Mouse (Mus musculus): Measurements from ENCODE around the gene Rnf31. TPM values are rescaled to one million over a fixed set of nuclear protein-coding genes. Genes with fewer than 3 reads are reported as not detected.

Rnf31 gene
- polyA plus RNA-seq, 1 experiment from 2014 or later: 15.7 TPM

DNA sequence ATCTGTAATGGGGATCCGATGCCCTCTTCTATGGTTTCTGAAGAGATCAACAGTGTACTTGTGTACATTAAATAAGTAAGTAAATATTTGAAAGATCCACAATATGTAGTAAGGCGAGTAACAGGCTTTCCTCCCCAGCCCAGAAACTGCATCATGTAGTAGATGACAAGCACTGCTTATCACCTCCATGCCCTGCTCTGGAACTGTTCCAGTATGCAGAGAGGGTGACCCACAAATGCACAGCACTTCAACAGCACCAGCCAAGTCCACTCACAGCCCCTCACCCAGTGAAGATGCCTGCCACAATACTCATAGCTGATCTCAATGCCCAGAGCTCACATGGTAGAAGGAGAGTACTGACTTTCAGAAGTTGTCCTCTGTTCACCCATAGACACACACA, 20.9 kb upstream of the Rnf31 start:
- Histone ChIP-seq H3K4me2 (ENCODE audit: low read depth, low read length) (no peak overlapping the region), H3K9ac (ENCODE audit: low read length) (no peak overlapping the region), H3K36me3 (ENCODE audit: control insufficient read depth, insufficient read depth) (peaks cover 30% of the 10 kb centered on the region), H3K4me3 (ENCODE audit: low read length) (no peak overlapping the region), H3K27me3 (ENCODE audit: control insufficient read depth, insufficient read depth, low read length) (no peaks in the 10 kb centered on the region), H3K4me1 (ENCODE audit: control insufficient read depth, insufficient read depth, low read length) (peaks cover 7% of the 10 kb centered on the region; the same call in 1 of the 2 replicates), H3K27ac (ENCODE audit: low read length) (peak overlapping the region; percentile 37; the same call in 1 of the 2 replicates), H3K9me3 (replicated peaks; ENCODE audit: control insufficient read depth, low read length) (no peaks in the 10 kb centered on the region)
- 68% methylated on average over 2 of the region's 2 CpGs for WGBS
- ATAC-seq (replicated peaks; ENCODE audit: extremely low read depth, insufficient read depth, low FRiP score): no peak

- no peak overlapping the region for H3K4me3 ChIP-seq (ENCODE audit: low read length)
- no peaks in the 10 kb centered on the region for H3K27me3 ChIP-seq (ENCODE audit: control insufficient read depth, insufficient read depth, low read length)
- H3K9me3 ChIP-seq (replicated peaks; ENCODE audit: control insufficient read depth, low read length): no peaks in the 10 kb centered on the region
- ATAC-seq (replicated peaks; ENCODE audit: extremely low read depth, insufficient read depth, low FRiP score): no peak
- no peak overlapping the region for H3K27ac ChIP-seq (ENCODE audit: low read length)
- H3K9ac ChIP-seq (ENCODE audit: low read length): no peak overlapping the region
- peaks cover 9% of the 10 kb centered on the region for H3K4me1 ChIP-seq (ENCODE audit: control insufficient read depth, insufficient read depth, low read length)
- H3K36me3 ChIP-seq (ENCODE audit: control insufficient read depth, insufficient read depth): peaks cover 19% of the 10 kb centered on the region
- no peak overlapping the region for H3K4me2 ChIP-seq (ENCODE audit: low read depth, low read length)
These were observed 19.7 kb upstream of the Rnf31 start for GRCm38 (mm10) chr14:55571760-55572159.

- ATAC-seq (replicated peaks; ENCODE audit: extremely low read depth, insufficient read depth, low FRiP score): peak; percentile 74
- no peaks in the 10 kb centered on the region for H3K9me3 ChIP-seq (replicated peaks; ENCODE audit: control insufficient read depth, low read length)
- peak within 1 kb of the TSS; percentile 54 for H3K4me3 ChIP-seq (ENCODE audit: low read length)
- no peaks in the 10 kb centered on the region for H3K27me3 ChIP-seq (ENCODE audit: control insufficient read depth, insufficient read depth, low read length)
- peak within 1 kb of the TSS; percentile 72 for H3K4me2 ChIP-seq (ENCODE audit: low read depth, low read length)
- peaks cover 24% of the 10 kb centered on the region for H3K4me1 ChIP-seq (ENCODE audit: control insufficient read depth, insufficient read depth, low read length)
- H3K36me3 ChIP-seq (ENCODE audit: control insufficient read depth, insufficient read depth): 0 out of 2 replicates have a peak, but pooled peaks cover 2% of the 10 kb centered on the region
- peak within 1 kb of the TSS; percentile 99 for H3K27ac ChIP-seq (ENCODE audit: low read length)
- H3K9ac ChIP-seq (ENCODE audit: low read length): peak within 1 kb of the TSS; percentile 79
- WGBS: 31% methylated on average over 8 of the region's 8 CpGs
These were observed 16.2 kb upstream of the Rnf31 start, which contains the start of gene Fitm1 for GRCm38 (mm10) chr14:55575302-55575701. TSS of gene Fitm1 (plus strand) at chr14:55575617.

- Histone ChIP-seq H3K27me3 (ENCODE audit: control insufficient read depth, insufficient read depth, low read length) (no peaks in the 10 kb centered on the region), H3K4me2 (ENCODE audit: low read depth, low read length) (peak overlapping the region; percentile 72), H3K9me3 (replicated peaks; ENCODE audit: control insufficient read depth, low read length) (no peaks in the 10 kb centered on the region), H3K9ac (ENCODE audit: low read length) (peak overlapping the region; percentile 79), H3K4me3 (ENCODE audit: low read length) (peak overlapping the region; percentile 54), H3K4me1 (ENCODE audit: control insufficient read depth, insufficient read depth, low read length) (peaks cover 24% of the 10 kb centered on the region), H3K36me3 (ENCODE audit: control insufficient read depth, insufficient read depth) (peaks cover 4% of the 10 kb centered on the region; the same call in 1 of the 2 replicates), H3K27ac (ENCODE audit: low read length) (peak overlapping the region; percentile 99)
- peak; percentile 35; the same call in 1 of the 2 replicates for ATAC-seq (replicated peaks; ENCODE audit: extremely low read depth, insufficient read depth, low FRiP score)
- WGBS: 32% methylated on average over 13 of the region's 13 CpGs
These were observed 15.8 kb upstream of the Rnf31 start for GRCm38 (mm10) chr14:55575711-55576110.

DNA sequence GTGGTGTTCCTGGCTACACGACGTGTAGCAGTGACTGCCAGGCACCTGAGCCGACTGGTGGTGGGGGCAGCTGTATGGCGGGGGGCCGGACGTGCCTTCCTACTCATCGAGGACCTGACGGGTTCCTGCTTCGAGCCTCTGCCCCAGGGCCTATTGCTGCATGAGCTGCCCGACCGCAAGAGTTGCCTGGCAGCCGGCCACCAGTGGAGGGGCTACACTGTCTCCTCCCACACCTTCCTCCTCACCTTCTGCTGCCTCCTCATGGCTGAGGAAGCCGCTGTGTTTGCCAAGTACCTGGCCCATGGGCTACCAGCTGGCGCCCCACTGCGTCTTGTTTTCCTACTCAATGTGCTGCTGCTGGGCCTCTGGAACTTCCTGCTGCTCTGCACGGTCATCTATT, 15.1 kb upstream of the Rnf31 start:
- no peaks in the 10 kb centered on the region for H3K9me3 ChIP-seq (replicated peaks; ENCODE audit: control insufficient read depth, low read length)
- peak overlapping the region; percentile 54 for H3K4me3 ChIP-seq (ENCODE audit: low read length)
- H3K27ac ChIP-seq (ENCODE audit: low read length): peak overlapping the region; percentile 99
- H3K4me1 ChIP-seq (ENCODE audit: control insufficient read depth, insufficient read depth, low read length): peaks cover 24% of the 10 kb centered on the region
- H3K27me3 ChIP-seq (ENCODE audit: control insufficient read depth, insufficient read depth, low read length): no peaks in the 10 kb centered on the region
- ATAC-seq (replicated peaks; ENCODE audit: extremely low read depth, insufficient read depth, low FRiP score): no peak
- H3K36me3 ChIP-seq (ENCODE audit: control insufficient read depth, insufficient read depth): peaks cover 8% of the 10 kb centered on the region
- peak overlapping the region; percentile 79 for H3K9ac ChIP-seq (ENCODE audit: low read length)
- peak overlapping the region; percentile 72 for H3K4me2 ChIP-seq (ENCODE audit: low read depth, low read length)
- 57% methylated on average over 16 of the region's 16 CpGs for WGBS

DNA sequence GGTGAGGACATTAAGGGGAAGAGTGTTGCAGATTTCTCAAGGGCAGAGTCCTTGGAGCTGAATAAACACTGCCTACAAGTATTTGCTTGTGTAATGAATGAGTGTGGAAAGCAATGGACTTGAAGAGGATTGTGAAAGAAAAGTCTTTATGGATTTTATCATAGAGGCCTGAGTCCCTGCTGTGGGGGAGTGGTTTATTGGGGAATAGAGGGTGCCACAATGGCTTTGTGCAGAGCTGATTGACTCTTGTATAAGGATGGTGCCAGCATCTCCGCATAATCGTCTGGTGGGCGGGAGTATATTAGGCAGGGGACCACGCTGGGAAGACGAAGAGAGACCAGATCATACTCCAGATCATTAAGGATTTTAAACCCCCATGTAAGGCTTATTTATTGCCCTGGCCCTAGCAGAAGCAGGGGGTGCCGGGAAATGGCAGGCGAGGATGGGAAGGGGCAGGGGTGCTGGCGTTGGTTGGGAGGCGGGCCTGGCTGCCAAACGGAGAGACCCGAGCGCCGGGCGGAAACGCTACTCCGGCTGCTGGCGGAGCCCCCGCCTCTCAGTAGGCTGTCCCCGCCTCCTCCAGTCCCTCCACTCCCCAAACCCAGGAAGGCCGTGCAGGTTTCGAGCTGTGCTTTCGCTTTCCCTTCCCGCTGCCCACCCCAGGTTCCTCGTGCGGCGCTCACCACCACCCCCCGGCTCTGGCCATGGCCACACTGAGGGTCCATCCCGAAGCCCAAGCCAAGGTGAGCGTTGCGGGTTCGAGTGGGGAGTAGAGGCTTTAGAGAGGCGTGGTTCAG, 13.4 kb upstream of the Rnf31 start, which contains the start of gene Psme1:
Gene Psme1, plus strand, starts transcription at position 253 of the 797 bp plus-strand sequence.
- H3K9ac ChIP-seq (ENCODE audit: low read length): peak within 1 kb of the TSS; percentile 86
- peak within 1 kb of the TSS; percentile 99 for H3K27ac ChIP-seq (ENCODE audit: low read length)
- no peaks in the 10 kb centered on the region for H3K9me3 ChIP-seq (replicated peaks; ENCODE audit: control insufficient read depth, low read length)
- under 1% methylated on average over 32 of the region's 32 CpGs for WGBS
- H3K4me3 ChIP-seq (ENCODE audit: low read length): peak within 1 kb of the TSS; percentile 76
- peaks cover 14% of the 10 kb centered on the region for H3K36me3 ChIP-seq (ENCODE audit: control insufficient read depth, insufficient read depth)
- ATAC-seq (replicated peaks; ENCODE audit: extremely low read depth, insufficient read depth, low FRiP score): peak; percentile 82
- H3K4me1 ChIP-seq (ENCODE audit: control insufficient read depth, insufficient read depth, low read length): peaks cover 24% of the 10 kb centered on the region
- no peaks in the 10 kb centered on the region for H3K27me3 ChIP-seq (ENCODE audit: control insufficient read depth, insufficient read depth, low read length)
- H3K4me2 ChIP-seq (ENCODE audit: low read depth, low read length): peak within 1 kb of the TSS; percentile 65

DNA sequence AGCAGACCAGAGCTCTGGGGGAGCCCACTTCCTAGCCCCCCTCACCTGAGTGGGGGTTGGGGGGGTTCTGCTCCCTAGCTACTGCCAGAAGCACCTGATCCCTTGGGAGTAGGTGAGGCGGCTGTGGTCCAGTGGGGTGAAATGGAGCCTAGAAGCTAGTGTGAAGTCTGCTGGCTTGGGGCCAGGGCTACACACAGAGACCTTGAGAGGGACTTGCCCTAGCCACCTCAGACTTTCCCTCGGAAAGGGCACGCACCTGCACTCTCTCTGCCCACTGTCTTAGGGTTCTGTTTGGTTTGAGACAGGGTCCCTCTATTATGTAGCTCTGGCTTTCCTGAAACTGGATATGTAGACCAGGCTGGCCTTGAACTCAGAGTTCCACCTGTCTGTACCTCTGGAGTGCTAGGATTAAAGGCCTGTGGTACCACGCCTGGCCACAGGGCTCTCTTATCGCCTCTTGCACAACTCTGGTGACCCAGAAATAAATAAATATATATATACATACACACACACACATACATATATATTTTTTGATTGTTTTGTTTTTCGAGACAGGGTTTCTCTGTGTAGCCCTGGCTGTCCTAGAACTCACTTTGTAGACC, 12.7 kb upstream of the Rnf31 start:
- peaks cover 14% of the 10 kb centered on the region for H3K36me3 ChIP-seq (ENCODE audit: control insufficient read depth, insufficient read depth)
- peak overlapping the region; percentile 76 for H3K4me3 ChIP-seq (ENCODE audit: low read length)
- no peaks in the 10 kb centered on the region for H3K27me3 ChIP-seq (ENCODE audit: control insufficient read depth, insufficient read depth, low read length)
- peak overlapping the region; percentile 65 for H3K4me2 ChIP-seq (ENCODE audit: low read depth, low read length)
- H3K4me1 ChIP-seq (ENCODE audit: control insufficient read depth, insufficient read depth, low read length): peaks cover 24% of the 10 kb centered on the region
- peak overlapping the region; percentile 82 for H3K27ac ChIP-seq (ENCODE audit: low read length)
- 19% methylated on average over 6 of the region's 6 CpGs for WGBS
- no peaks in the 10 kb centered on the region for H3K9me3 ChIP-seq (replicated peaks; ENCODE audit: control insufficient read depth, low read length)
- peak; percentile 33 for ATAC-seq (replicated peaks; ENCODE audit: extremely low read depth, insufficient read depth, low FRiP score)
- H3K9ac ChIP-seq (ENCODE audit: low read length): peak overlapping the region; percentile 86

GRCm38 (mm10) chr14:55579511-55580496, 11.7 kb upstream of the Rnf31 start:
- Histone ChIP-seq H3K4me1 (ENCODE audit: control insufficient read depth, insufficient read depth, low read length) (peaks cover 18% of the 10 kb centered on the region), H3K9ac (ENCODE audit: low read length) (no peak overlapping the region), H3K36me3 (ENCODE audit: control insufficient read depth, insufficient read depth) (peaks cover 14% of the 10 kb centered on the region), H3K27me3 (ENCODE audit: control insufficient read depth, insufficient read depth, low read length) (no peaks in the 10 kb centered on the region), H3K9me3 (replicated peaks; ENCODE audit: control insufficient read depth, low read length) (no peaks in the 10 kb centered on the region), H3K4me2 (ENCODE audit: low read depth, low read length) (0 out of 2 replicates have a peak overlapping the region, but pooled peaks have one; percentile 65), H3K27ac (ENCODE audit: low read length) (no peak overlapping the region), H3K4me3 (ENCODE audit: low read length) (no peak overlapping the region)
- WGBS: 83% methylated on average over 23 of the region's 23 CpGs
- no peak for ATAC-seq (replicated peaks; ENCODE audit: extremely low read depth, insufficient read depth, low FRiP score)
